Mouse (Mus musculus) kidney, embryonic 16.5 days (tissue): ENCODE measurements around the gene Ap3d1. TPM values are rescaled to one million over a fixed set of nuclear protein-coding genes. Genes with fewer than 3 reads are reported as not detected.

ENCODE experiments used
- ATAC-seq: fragments of 200-750 bp; cut with Nextera tagmentation; 2 replicates; pipeline ENCODE4 v1.8.0; 2017; ENCODE audit warnings: moderate TSS enrichment; ENCODE audit not compliant: low FRiP score, low TSS enrichment
- H3K27ac ChIP-seq: fragments of 300-500 bp; sonication (generic); 2 replicates; pipeline ENCODE4 v1.5.1; 2014; ENCODE audit warnings: low read length
- H3K27me3 ChIP-seq: fragments of 300-500 bp; sonication (generic); 2 replicates; pipeline ENCODE4 v1.6.1; 2014; ENCODE audit warnings: low read length, control low read depth, mixed read lengths; ENCODE audit not compliant: insufficient read depth
- H3K36me3 ChIP-seq: fragments of 300-500 bp; sonication (generic); 2 replicates; pipeline ENCODE4 v1.6.1; 2014; ENCODE audit warnings: low read length, control low read depth, mixed read lengths; ENCODE audit not compliant: insufficient read depth
- H3K4me1 ChIP-seq: fragments of 300-500 bp; sonication (generic); 2 replicates; pipeline ENCODE4 v1.6.1; 2014; ENCODE audit warnings: low read length, control low read depth, mixed read lengths; ENCODE audit not compliant: insufficient read depth
- H3K4me2 ChIP-seq: fragments of 300-500 bp; sonication (generic); replicated peaks from 2 replicates; pipeline ENCODE4 v1.6.1; 2014; ENCODE audit warnings: low read depth, low read length
- H3K4me3 ChIP-seq: fragments of 300-500 bp; sonication (generic); 2 replicates; pipeline ENCODE4 v1.5.1; 2014; ENCODE audit warnings: mild to moderate bottlenecking, low read length
- H3K9ac ChIP-seq: fragments of 300-500 bp; sonication (generic); replicated peaks from 2 replicates; pipeline ENCODE4 v1.6.1; 2014; ENCODE audit warnings: low read length
- H3K9me3 ChIP-seq: fragments of 300-500 bp; sonication (generic); 2 replicates; pipeline ENCODE4 v1.6.1; 2016; ENCODE audit warnings: low read length, control low read depth
- WGBS: fragments of 180-500 bp; shearing (Covaris S2); extraction: QIAGEN DNeasy Blood & Tissue Kit; methylation state at CpG from one replicate; pipeline ENCODE4 v1.1.7; 2014; 5-methylcytosine and 5-hydroxymethylcytosine counted together
- polyA plus RNA-seq: library from polyadenylated mRNA; unstranded; fragments of >200 nt; fragmentation: Nextera tagmentation; extraction: Ambion mirVana; gene quantifications from 2 replicates; pipeline ENCODE4 v1.2.1, GENCODE M21; 2015

Ap3d1 gene
- polyA plus RNA-seq, 1 experiment from 2014 or later, result 68.8 TPM

DNA sequence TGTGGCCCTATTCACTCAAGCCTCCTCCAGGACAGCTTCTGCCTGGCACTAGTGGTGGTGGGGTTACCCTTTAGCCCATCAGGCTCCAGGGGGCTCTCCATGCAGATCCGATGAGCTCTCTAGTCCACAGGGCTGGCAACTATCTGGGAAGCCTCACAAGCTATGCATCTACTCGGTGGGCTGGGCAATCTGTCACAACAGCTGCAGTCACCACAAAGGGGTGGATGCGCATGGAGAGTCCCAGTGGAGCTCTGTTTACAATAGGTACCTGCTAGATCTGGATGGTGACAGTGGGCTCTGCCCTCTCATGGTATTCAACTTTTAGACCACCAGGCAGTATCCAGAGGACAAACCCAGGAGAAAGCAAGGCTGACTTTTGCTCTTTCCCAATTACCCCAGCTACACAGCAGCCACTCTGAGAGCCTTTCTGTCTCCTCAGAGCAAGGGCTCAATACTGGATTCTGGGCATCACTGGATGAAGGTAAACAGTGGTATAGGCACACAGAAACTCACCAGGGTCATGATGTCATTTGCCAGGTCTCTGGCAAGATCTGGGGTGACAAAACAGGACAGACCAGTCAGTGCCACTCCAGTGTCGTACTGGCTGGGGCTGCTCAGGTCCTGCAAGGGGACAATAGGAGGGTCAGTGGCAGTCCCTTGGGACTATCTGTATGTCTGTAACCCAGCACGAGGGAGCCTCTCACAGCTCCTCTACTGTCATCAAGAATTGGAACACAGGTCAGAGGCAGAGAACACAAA is 14.5 kb downstream of the Ap3d1 start:
- no peak overlapping the region for H3K4me3 ChIP-seq
- no peak for ATAC-seq
- no peak overlapping the region for H3K9ac ChIP-seq
- peaks cover 84% of the 10 kb centered on the region for H3K36me3 ChIP-seq
- WGBS, result 82% methylated on average over 5 of the region's 5 CpGs
- H3K27me3 ChIP-seq, result no peaks in the 10 kb centered on the region
- no peak overlapping the region for H3K27ac ChIP-seq
- H3K4me2 ChIP-seq, result no peak overlapping the region
- H3K4me1 ChIP-seq, result no peaks in the 10 kb centered on the region
- no peaks in the 10 kb centered on the region for H3K9me3 ChIP-seq

DNA sequence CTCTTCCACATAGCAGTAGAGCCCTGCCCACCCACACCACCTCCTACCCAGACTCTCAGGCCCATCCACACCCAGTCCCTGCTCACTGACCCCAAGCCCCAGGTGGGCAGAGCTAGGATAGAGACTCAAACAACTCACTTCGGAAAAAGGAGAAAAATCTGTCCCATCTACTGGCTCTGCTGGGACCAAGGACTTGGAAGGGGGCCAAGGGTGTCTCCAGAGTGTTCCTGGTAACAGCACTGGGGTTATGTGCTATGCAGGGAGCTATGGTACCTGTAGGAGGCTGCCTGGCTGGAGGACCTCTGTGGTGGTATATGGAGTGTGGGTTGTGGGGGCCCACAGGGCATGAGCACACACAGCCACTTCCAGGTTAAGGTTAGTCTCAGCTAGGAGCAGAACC is 24.8 kb downstream of the Ap3d1 start:
- Histone ChIP-seq H3K9ac (no peak overlapping the region), H3K4me1 (no peaks in the 10 kb centered on the region)
- WGBS, result 79% methylated on average over 1 of the region's 1 CpGs

DNA sequence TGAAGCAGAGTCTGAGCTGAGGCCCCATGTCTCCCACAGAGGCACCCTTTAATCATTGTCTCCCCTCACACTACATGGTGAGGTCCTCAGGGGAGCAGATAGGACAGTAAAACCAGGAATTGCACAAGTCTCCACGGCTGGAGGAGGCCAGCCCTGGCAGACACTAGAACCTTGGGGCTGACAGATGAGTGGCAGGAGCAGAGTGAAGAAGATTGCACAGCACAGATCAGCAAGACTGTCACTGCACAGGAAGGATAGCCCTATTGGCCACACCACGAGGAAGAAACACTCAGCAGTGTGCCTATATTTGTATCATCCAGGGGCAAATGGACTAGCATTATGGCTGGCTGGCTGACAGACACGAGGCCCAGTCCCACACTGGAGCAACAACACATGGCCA is 31.2 kb downstream of the Ap3d1 start:
- H3K4me2 ChIP-seq, result no peak overlapping the region
- no peak overlapping the region for H3K27ac ChIP-seq
- H3K27me3 ChIP-seq, result no peaks in the 10 kb centered on the region
- no peaks in the 10 kb centered on the region for H3K9me3 ChIP-seq
- WGBS, result 84% methylated on average over 3 of the region's 3 CpGs
- H3K9ac ChIP-seq, result no peak overlapping the region
- H3K4me3 ChIP-seq, result no peak overlapping the region
- ATAC-seq, result no peak
- H3K4me1 ChIP-seq, result no peaks in the 10 kb centered on the region
- peaks cover 94% of the 10 kb centered on the region for H3K36me3 ChIP-seq

More for the DNA sequence above, 24.8 kb downstream of the Ap3d1 start:
- H3K4me2 ChIP-seq, result no peak overlapping the region
- H3K27ac ChIP-seq, result no peak overlapping the region
- H3K27me3 ChIP-seq, result no peaks in the 10 kb centered on the region
- H3K9me3 ChIP-seq, result no peaks in the 10 kb centered on the region
- ATAC-seq, result no peak
- no peak overlapping the region for H3K4me3 ChIP-seq
- peaks cover 91% of the 10 kb centered on the region for H3K36me3 ChIP-seq

DNA sequence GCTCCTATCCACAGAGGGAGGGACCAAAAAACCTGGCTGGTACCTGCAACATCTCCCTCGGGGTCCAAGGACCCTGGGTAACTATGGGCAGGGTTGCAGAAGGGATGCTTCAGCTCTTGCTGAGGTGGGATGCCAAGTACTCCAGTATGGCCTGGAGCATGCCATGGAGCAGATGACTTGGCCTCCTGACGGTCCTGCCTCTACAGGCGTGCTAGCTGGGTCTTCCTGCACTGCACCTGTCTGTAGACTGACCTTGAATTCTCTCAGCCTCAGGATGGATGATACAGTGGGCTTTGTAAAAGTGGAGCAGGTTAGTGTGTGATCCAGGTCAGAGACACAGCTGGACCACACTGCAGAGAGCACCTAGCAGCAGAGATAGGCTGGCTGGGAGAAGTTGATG is 36.6 kb downstream of the Ap3d1 start:
- H3K4me2 ChIP-seq, result no peak overlapping the region
- no peaks in the 10 kb centered on the region for H3K27me3 ChIP-seq
- no peak overlapping the region for H3K27ac ChIP-seq
- 77% methylated on average over 3 of the region's 3 CpGs for WGBS
- no peak overlapping the region for H3K4me3 ChIP-seq
- peaks cover 49% of the 10 kb centered on the region for H3K36me3 ChIP-seq
- H3K9me3 ChIP-seq, result no peaks in the 10 kb centered on the region
- H3K4me1 ChIP-seq, result peaks cover 20% of the 10 kb centered on the region
- ATAC-seq, result no peak
- H3K9ac ChIP-seq, result no peak overlapping the region

DNA sequence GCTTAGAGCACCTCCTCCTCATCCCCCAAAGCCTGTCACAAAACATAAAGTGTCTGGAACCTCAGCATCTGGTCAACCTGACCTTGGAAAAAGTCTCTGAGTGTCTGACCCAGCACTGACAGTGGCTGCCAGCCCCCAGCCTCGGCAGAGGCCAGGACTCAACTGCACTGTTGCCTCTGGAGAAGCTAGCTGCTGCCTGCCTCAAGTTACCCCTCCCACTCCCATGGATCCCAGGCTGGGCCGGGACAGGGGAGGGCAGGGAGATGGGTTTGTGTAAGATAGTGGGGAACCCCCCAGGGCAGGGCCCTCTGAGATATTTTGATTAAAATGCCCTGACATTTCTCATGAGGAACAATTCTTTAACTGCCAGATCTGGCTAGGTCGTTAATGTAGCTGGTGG is 37.0 kb downstream of the Ap3d1 start:
- H3K4me2 ChIP-seq, result no peak overlapping the region
- H3K27ac ChIP-seq, result no peak overlapping the region
- H3K4me1 ChIP-seq, result peaks cover 24% of the 10 kb centered on the region
- H3K36me3 ChIP-seq, result peaks cover 44% of the 10 kb centered on the region
- H3K9me3 ChIP-seq, result no peaks in the 10 kb centered on the region
- H3K9ac ChIP-seq, result no peak overlapping the region
- ATAC-seq, result no peak
- H3K4me3 ChIP-seq, result no peak overlapping the region
- H3K27me3 ChIP-seq, result no peaks in the 10 kb centered on the region
- WGBS, result 65% methylated on average over 3 of the region's 3 CpGs

DNA sequence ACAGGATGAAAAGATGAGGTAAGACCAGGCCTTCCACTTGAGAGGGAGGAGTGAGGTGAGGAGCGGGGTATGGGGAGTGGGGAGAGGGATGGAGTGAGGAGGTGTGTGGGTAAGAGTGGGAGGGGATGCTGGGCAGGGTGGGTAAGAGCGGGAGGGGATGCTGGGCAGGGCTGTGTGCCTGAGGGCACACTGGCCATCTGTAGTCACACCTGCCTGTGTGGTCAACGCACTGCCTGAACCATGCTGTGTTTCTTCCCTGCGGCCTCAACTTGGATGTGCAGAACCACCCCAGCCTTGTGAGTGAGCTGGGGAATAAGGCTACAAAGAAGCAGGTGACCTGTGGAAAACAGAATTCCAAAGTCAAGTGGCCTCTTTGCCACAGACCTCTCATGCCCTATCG is 37.6 kb downstream of the Ap3d1 start:
- peaks cover 38% of the 10 kb centered on the region for H3K36me3 ChIP-seq

DNA sequence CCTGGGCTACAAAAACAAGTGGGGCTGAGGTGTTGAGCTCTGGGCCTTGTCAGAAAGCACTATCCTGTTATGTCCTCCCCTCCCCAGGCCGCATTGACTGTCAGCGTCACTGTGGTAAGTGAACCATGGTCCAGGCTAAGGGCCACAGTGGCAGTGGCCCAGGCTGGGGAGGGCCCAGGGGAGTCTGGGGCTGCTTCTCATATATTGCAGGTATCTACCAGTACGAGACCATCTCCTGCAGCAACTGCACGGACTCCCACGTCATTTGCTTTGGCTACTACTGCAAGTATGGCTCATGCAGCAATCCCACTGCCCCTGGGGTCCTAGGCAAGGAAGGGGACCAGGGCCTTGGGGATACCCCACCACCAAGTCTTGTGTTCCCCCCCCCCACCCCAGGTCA is 38.4 kb downstream of the Ap3d1 start:
- Histone ChIP-seq H3K4me1 (peaks cover 29% of the 10 kb centered on the region), H3K9me3 (no peaks in the 10 kb centered on the region), H3K36me3 (peaks cover 30% of the 10 kb centered on the region), H3K9ac (peak overlapping the region; percentile 67), H3K4me2 (peak overlapping the region; percentile 91), H3K4me3 (peak overlapping the region; percentile 61; the same call in 1 of the 2 replicates), H3K27me3 (no peaks in the 10 kb centered on the region), H3K27ac (0 out of 2 replicates have a peak overlapping the region, but pooled peaks have one; percentile 85)
- ATAC-seq, result no peak
- WGBS, result 86% methylated on average over 5 of the region's 5 CpGs

More for the DNA sequence above, 37.6 kb downstream of the Ap3d1 start:
- Histone ChIP-seq H3K4me1 (peaks cover 29% of the 10 kb centered on the region), H3K27ac (no peak overlapping the region), H3K27me3 (no peaks in the 10 kb centered on the region), H3K9ac (no peak overlapping the region), H3K4me3 (no peak overlapping the region), H3K9me3 (no peaks in the 10 kb centered on the region), H3K4me2 (no peak overlapping the region)
- ATAC-seq, result no peak
- 87% methylated on average over 5 of the region's 5 CpGs for WGBS

DNA sequence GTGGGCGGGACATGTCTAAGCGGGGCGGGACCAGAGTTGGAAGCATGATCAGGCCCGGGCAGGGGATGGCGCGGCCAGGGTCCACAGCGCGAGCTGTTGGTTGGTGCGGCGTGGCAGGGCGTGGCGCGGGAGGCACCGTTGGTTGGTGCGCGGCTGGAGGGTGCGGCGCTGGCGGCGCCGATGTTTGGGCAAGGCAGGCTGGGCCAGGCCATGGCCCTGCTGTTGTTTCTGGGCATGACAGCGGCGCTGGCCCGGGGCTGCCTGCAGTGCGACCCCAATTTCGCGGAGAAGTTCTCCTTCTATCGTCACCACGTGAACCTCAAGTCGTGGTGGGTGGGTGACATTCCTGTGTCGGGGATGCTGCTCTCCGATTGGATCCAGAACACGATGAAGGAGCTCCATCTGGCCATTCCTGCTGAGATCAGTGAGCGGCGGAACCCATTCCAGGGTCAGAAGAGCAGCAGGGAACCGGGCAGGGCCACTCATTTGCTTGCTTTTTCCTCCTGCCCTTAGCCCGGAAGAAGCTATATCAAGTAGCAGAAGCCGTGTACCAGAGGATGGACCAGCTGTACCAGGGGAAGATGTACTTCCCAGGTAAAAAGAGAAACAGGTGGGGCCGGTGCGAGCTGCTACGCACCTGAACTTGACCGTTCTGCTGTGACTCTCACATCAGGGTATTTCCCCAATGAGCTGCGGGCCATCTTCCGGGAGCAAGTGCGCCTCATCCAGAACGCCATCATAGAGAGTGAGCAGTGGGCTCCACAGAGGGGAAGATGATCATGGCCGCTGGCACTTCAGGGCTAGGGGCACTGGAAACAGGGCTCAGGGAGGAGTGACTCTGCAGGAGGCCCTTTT is 39.3 kb downstream of the Ap3d1 start:
- Histone ChIP-seq H3K27me3 (no peaks in the 10 kb centered on the region), H3K36me3 (peaks cover 22% of the 10 kb centered on the region), H3K9ac (peak overlapping the region; percentile 67), H3K9me3 (no peaks in the 10 kb centered on the region), H3K27ac (peak overlapping the region; percentile 85), H3K4me3 (peak overlapping the region; percentile 61), H3K4me1 (peaks cover 33% of the 10 kb centered on the region), H3K4me2 (peak overlapping the region; percentile 91)
- WGBS, result under 1% methylated on average over 47 of the region's 47 CpGs
- ATAC-seq, result peak; percentile 92

DNA sequence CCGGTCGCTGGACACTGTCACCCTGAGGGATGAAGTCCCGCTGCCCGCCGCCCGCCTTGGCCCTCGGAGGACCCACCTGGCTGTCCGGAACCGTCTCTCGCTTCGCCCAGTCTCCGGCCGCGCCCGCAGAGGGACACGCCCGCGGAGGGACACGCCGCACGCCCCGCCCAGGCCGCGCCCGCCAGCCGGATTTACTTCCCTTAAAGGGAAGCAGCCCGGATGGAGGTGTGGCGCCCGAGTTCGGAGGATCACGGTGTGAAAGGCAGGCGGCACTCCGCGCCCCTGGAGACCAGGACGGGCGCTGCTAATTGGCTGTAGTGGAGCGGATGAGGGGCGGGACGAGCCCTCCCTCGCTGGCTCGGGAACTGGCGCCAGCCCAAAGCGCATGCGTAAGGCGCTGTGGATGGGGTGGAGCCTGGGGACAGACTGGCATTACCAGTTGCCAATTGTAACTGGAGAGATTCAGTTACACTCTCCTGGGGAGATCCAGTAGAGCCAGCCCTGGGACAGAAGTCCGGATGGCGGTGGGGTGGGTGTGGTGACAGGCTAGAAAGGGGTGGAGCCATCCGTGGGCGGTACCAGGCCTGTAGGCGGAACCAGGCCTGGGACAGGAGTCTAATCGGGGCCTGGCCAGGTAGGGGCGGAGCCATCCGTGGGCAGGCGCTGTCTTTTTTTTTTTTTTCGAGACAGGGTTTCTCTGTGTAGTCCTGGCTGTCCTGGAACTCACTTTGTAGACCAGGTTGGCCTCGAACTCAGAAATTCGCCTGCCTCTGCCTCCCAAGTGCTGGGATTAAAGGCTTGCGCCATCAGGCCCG is 40.1 kb downstream of the Ap3d1 start, which contains the start of the genes Mob3a and Izumo4:
Gene Mob3a (minus strand): TSS at position 257 of the 815 bp plus-strand sequence.
Gene Izumo4 (plus strand): TSS at position 464 of the 815 bp plus-strand sequence.
- Histone ChIP-seq H3K4me2 (peak within 1 kb of the TSS; percentile 91), H3K27ac (peak within 1 kb of the TSS; percentile 85), H3K9ac (peak within 1 kb of the TSS; percentile 71), H3K4me1 (peaks cover 34% of the 10 kb centered on the region), H3K9me3 (no peaks in the 10 kb centered on the region), H3K36me3 (peaks cover 13% of the 10 kb centered on the region; the same call in 1 of the 2 replicates), H3K27me3 (no peaks in the 10 kb centered on the region), H3K4me3 (peak within 1 kb of the TSS; percentile 61)
- WGBS, result under 1% methylated on average over 59 of the region's 59 CpGs
- ATAC-seq, result peak; percentile 98
